Mouse (Mus musculus): Measurements from ENCODE around the gene Secisbp2.
"Not testable (repeated sequence)": the region's sequence is repeated elsewhere in the genome, so short reads cannot be mapped to it uniquely, and the experiment has no call there.

Secisbp2 gene

GRCm38 (mm10) chr13:51651408-51652064 is at the start of gene Secisbp2:
TSS of gene Secisbp2 (plus strand) at chr13:51651697.
- peak; percentile 89 to 93 for DNase-seq

GRCm38 (mm10) chr13:51602764-51603163 is 48.7 kb upstream of the Secisbp2 start:
- DNase-seq, result no peak

- DNase-seq, result no peak
These were observed 48.1 kb upstream of the Secisbp2 start for GRCm38 (mm10) chr13:51603221-51603893.

GRCm38 (mm10) chr13:51603894-51604244 is 47.6 kb upstream of the Secisbp2 start:
- DNase-seq, result no peak

- no peak for DNase-seq
These were observed 42.3 kb upstream of the Secisbp2 start for GRCm38 (mm10) chr13:51609231-51609630.

GRCm38 (mm10) chr13:51611060-51611459 is 40.4 kb upstream of the Secisbp2 start:
- DNase-seq, result no peak

GRCm38 (mm10) chr13:51611500-51611899 is 40.0 kb upstream of the Secisbp2 start:
- no peak for DNase-seq

- DNase-seq, result no peak
These were observed 35.7 kb upstream of the Secisbp2 start for GRCm38 (mm10) chr13:51615815-51616214.

- DNase-seq, result no peak
These were observed 35.0 kb upstream of the Secisbp2 start for GRCm38 (mm10) chr13:51616417-51617044.

GRCm38 (mm10) chr13:51617306-51617705 is 34.2 kb upstream of the Secisbp2 start:
- no peak for DNase-seq

GRCm38 (mm10) chr13:51617861-51618260 is 33.6 kb upstream of the Secisbp2 start:
- DNase-seq, result peak; percentile 11 to 59

GRCm38 (mm10) chr13:51618602-51619001 is 32.9 kb upstream of the Secisbp2 start:
- no peak for DNase-seq

GRCm38 (mm10) chr13:51622626-51623025 is 28.9 kb upstream of the Secisbp2 start:
- no peak for DNase-seq

- DNase-seq, result no peak
These were observed 27.8 kb upstream of the Secisbp2 start for GRCm38 (mm10) chr13:51623678-51624077.

GRCm38 (mm10) chr13:51628273-51628848 is 23.1 kb upstream of the Secisbp2 start:
- no peak for DNase-seq

- no peak for DNase-seq
These were observed 20.0 kb upstream of the Secisbp2 start for GRCm38 (mm10) chr13:51631354-51631992.

- no peak for DNase-seq
These were observed 18.8 kb upstream of the Secisbp2 start for GRCm38 (mm10) chr13:51632560-51633218.

GRCm38 (mm10) chr13:51635384-51635783 is 16.1 kb upstream of the Secisbp2 start:
- DNase-seq, result not testable (repeated sequence)

GRCm38 (mm10) chr13:51638958-51639357 is 12.5 kb upstream of the Secisbp2 start:
- no peak for DNase-seq

GRCm38 (mm10) chr13:51641424-51641823 is 10.1 kb upstream of the Secisbp2 start:
- no peak for DNase-seq

GRCm38 (mm10) chr13:51642171-51642778 is 9.2 kb upstream of the Secisbp2 start:
- DNase-seq, result peak; percentile 48 to 78

Data from kidney, adult 8-10 months (tissue).